Mouse (Mus musculus): ENCODE measurements around the gene Tmem120b.

- TF ChIP-seq CTCF (IDR thresholded peaks at IDR 0.05; ENCODE audit: extremely low read depth, insufficient read length, insufficient replicate concordance, low read depth, low read length) (no peak; the same call in 1 of the 2 replicates), POLR2A (IDR thresholded peaks at IDR 0.05; ENCODE audit: low read depth, low read length) (no peak)
Measured at GRCm38 (mm10) chr5:123076419-123077281, 8.4 kb downstream of the Tmem120b start.

Data from small intestine, adult 2 months (tissue).